Mouse (Mus musculus) cerebellum, adult 2 months (tissue): Measurements from ENCODE around the gene Syngr3. TPM values are rescaled to one million over a fixed set of nuclear protein-coding genes. Genes with fewer than 3 reads are reported as not detected.
"Not testable (repeated sequence)": the region's sequence is repeated elsewhere in the genome, so short reads cannot be mapped to it uniquely, and the experiment has no call there.

Experiments
- DNase-seq, 2 experiments: peaks; one replicate each; pipeline ENCODE4 v3.0.0; 2021
- H3K27ac ChIP-seq: fragments of 200-500 bp; 2 replicates; pipeline ENCODE4 v1.5.1; 2012; ENCODE audit warnings: low read length, control low read depth, inconsistent platforms; ENCODE audit not compliant: insufficient read depth
- H3K27me3 ChIP-seq: fragments of 200-500 bp; 2 replicates; pipeline ENCODE4 v1.6.1; 2012; ENCODE audit warnings: inconsistent platforms, mild to moderate bottlenecking, low read length, moderate library complexity; ENCODE audit not compliant: control insufficient read depth, insufficient read depth
- H3K4me1 ChIP-seq: fragments of 200-500 bp; 2 replicates; pipeline ENCODE4 v1.6.1; 2011; ENCODE audit warnings: low read length; ENCODE audit not compliant: control insufficient read depth, insufficient read depth
- H3K4me3 ChIP-seq: fragments of 200-500 bp; replicated peaks from 2 replicates; pipeline ENCODE3; 2011; ENCODE audit warnings: mild to moderate bottlenecking, low read depth, low read length, control low read depth; ENCODE audit not compliant: insufficient read depth
- CTCF ChIP-seq: fragments of 200-500 bp; IDR thresholded peaks from 2 replicates; pipeline ENCODE4 v1.5.1; 2011; ENCODE audit warnings: low read depth, mild to moderate bottlenecking, control low read depth, low read length, moderate library complexity, borderline replicate concordance; ENCODE audit not compliant: insufficient read depth
- POLR2A ChIP-seq: fragments of 200-500 bp; IDR thresholded peaks from 2 replicates; pipeline ENCODE4 v1.6.1; 2011; ENCODE audit warnings: low read length, control low read depth, borderline replicate concordance; ENCODE audit not compliant: insufficient read depth
- WGBS: fragments of 180-500 bp; shearing (Covaris S2); methylation state at CpG from one replicate; pipeline ENCODE4 v1.1.7; 2018; 5-methylcytosine and 5-hydroxymethylcytosine counted together
- polyA plus RNA-seq: library from polyadenylated mRNA; depleted of rRNA; stranded (reverse); fragments of >200 nt; gene quantifications from 2 replicates; pipeline ENCODE4 v1.2.3, GENCODE M21; 2012

Syngr3 gene
- polyA plus RNA-seq, 1 experiment: 132 TPM

DNA sequence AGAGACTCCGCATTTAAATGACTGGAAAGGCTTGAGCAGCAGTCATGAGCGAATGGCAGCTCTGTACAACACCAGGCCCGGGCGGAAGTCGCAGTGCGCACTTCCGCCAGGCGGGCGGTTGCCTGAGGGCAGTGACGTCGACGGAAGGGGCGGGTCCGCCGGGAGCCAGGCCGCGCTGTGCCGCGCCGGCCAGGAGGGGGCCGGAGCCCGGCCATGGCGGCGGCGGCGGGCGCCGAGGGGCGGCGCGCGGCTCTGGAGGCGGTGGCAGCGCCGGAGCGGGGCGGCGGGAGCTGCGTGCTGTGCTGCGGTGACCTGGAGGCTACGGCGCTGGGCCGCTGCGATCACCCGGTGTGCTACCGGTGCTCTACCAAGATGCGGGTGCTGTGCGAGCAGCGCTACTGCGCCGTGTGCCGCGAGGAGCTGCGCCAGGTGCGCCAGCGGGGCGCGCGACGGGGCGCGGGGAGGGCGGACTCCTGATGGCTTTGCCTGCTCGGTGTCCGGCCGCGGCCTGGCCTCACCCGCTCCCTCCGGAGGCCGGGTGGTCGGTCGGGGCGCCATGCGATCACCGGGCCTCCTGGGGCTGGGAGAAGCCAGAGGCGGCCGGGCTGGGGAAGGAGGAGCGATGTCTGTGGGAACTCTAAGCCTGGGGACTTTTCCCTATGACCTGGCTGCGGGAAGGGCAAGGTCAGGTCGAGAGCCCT lies 20.1 kb downstream of the Syngr3 start, which contains the start of gene Zfp598:
Gene Zfp598 (plus strand): TSS at position 143 of the 701 bp plus-strand sequence.
- peak; percentile 95 to 96 for DNase-seq
- Histone ChIP-seq H3K27me3 (no peaks in the 10 kb centered on the region), H3K4me1 (peaks cover 24% of the 10 kb centered on the region), H3K27ac (peak within 1 kb of the TSS; percentile 64), H3K4me3 (peak within 1 kb of the TSS; percentile 69)
- WGBS: under 1% methylated on average over 80 of the region's 80 CpGs
- TF ChIP-seq POLR2A: peak; percentile 92
- TF ChIP-seq CTCF: no peak

DNA sequence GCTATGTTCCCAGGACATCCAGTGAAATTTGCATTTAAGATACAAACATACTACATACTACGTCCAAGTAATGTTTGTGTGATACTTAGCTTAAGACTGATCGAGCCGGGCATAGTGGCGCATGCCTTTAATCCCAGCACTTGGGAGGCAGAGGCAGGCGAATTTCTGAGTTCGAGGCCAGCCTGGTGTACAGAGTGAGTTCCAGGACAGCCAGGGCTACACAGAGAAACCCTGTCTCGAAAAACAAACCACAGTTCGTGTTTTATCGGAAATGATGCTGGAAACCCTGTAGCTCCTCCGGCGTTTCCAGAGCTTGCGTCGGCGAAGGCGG lies 20.6 kb downstream of the Syngr3 start:
- not testable (repeated sequence) for H3K27me3 ChIP-seq, DNase-seq
- H3K4me3 ChIP-seq: peak overlapping the region; percentile 56
- peak overlapping the region; percentile 15 for H3K27ac ChIP-seq
- 12% methylated on average over 15 of the region's 15 CpGs for WGBS
- peaks cover 20% of the 10 kb centered on the region for H3K4me1 ChIP-seq

DNA sequence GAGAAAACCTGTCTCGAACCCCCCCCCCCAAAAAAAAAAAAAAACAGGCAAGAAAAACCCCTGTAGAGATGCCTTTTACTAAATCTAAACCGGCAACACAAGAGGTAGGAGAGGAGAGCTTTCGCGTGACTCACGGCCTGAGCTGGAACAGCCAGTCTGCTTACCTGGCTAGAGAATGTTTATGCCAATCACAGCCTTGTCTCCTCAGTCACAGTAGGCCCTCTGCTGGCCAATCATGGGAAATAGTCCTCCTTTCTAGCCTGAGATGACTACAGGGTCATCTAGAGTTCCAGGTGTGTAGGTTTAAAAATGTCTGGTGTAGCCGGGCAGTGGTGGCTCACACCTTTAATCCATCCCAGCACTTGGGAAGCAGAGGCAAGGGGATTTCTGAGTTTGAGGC lies 22.3 kb downstream of the Syngr3 start:
- Histone ChIP-seq H3K4me3 (no peak overlapping the region), H3K27me3 (no peaks in the 10 kb centered on the region), H3K27ac (no peak overlapping the region), H3K4me1 (peaks cover 9% of the 10 kb centered on the region)
- DNase-seq: peak; percentile 79 to 85
- TF ChIP-seq POLR2A: no peak
- TF ChIP-seq CTCF: peak; percentile 77
- 11% methylated on average over 6 of the region's 6 CpGs for WGBS

DNA sequence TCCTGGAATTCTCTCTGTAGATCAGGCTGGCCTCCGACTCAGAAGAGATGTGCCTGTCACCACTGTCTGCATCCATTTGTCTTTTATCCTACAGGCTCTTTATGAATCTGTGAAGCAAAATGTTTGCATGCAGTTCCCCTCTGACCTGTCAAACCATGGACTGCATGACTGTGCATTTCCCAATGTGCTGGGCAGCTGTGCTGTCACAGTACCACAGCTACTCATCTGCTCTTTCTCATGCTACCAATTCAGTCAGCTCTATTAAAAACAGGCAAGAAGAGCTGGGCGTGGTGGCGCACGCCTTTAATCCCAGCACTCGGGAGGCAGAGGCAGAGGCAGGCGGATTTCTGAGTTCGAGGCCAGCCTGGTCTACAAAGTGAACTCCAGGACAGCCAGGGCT lies 22.7 kb downstream of the Syngr3 start:
- 68% methylated on average over 7 of the region's 7 CpGs for WGBS
- H3K4me3 ChIP-seq, H3K4me1 ChIP-seq, H3K27ac ChIP-seq, DNase-seq, H3K27me3 ChIP-seq: not testable (repeated sequence)

DNA sequence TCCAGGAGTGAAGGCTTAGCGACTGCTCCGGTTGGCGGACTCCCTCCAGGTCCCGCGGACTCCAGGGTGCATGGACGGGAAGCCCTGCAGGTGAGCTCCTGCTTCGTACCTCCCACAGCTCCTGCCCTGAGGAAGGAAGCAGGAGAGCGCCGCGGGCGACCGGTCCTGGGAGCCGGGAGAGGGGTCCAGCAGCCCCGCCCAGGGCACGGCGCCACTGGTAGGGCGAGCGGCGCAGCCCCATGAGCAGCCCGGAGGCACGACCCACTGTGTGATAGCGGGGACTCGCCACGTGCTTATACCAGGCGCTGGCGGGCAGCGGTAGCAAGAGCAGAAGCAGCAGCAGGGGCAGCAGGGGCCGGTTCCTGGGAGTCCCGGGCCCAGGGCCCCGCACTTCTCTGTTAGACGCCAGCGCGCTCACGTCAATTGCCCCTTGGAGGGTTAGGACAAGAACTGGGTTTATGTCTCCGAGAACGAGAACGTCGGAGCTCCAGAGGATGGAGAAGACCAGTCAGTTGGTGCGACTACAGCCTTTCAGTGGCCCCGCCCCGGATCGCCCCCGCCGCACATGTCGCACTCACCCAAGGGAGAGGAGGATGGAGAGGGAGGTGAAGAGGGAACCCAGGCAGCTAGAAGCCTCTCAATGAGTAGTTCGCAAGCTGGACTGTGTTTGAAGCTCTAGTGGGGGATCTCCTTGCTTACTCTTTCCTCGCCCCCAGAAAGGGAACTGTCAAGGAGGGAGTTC lies 31.6 kb downstream of the Syngr3 start, which contains the start of gene Npw:
Gene Npw (minus strand): TSS at position 441 of the 742 bp plus-strand sequence.
- Histone ChIP-seq H3K27ac (no peak within 1 kb of the TSS), H3K4me3 (no peak within 1 kb of the TSS), H3K4me1 (no peaks in the 10 kb centered on the region), H3K27me3 (no peaks in the 10 kb centered on the region; the same call in 1 of the 2 replicates)
- 5% methylated on average over 47 of the region's 47 CpGs for WGBS
- no peak for DNase-seq
- no peak for TF ChIP-seq POLR2A
- no peak for TF ChIP-seq CTCF

DNA sequence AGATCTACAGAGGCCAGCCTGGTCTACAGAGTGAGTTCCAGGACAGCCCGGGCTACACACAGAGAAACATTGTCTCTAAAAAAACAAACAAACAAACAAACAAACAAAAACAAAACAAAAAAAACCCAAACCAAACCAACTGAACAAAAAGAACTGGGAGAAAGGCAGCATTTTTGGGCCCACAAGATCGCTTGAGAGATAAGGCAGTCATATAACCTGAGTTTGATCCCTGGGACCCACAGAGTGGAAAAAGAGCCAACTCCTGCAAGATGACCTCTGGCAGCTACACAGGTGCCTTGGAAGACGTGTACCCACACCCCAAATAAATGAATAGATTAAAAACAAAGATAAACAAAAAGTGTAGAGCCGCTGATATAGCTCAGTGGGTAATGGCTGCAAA lies 34.8 kb downstream of the Syngr3 start:
- 87% methylated on average over 4 of the region's 4 CpGs for WGBS
- no peak for DNase-seq
- Histone ChIP-seq H3K4me3 (no peak overlapping the region), H3K27ac (no peak overlapping the region), H3K27me3 (no peaks in the 10 kb centered on the region; the same call in 1 of the 2 replicates), H3K4me1 (peaks cover 5% of the 10 kb centered on the region; the same call in 1 of the 2 replicates)
- TF ChIP-seq POLR2A (no peak), CTCF (no peak)

DNA sequence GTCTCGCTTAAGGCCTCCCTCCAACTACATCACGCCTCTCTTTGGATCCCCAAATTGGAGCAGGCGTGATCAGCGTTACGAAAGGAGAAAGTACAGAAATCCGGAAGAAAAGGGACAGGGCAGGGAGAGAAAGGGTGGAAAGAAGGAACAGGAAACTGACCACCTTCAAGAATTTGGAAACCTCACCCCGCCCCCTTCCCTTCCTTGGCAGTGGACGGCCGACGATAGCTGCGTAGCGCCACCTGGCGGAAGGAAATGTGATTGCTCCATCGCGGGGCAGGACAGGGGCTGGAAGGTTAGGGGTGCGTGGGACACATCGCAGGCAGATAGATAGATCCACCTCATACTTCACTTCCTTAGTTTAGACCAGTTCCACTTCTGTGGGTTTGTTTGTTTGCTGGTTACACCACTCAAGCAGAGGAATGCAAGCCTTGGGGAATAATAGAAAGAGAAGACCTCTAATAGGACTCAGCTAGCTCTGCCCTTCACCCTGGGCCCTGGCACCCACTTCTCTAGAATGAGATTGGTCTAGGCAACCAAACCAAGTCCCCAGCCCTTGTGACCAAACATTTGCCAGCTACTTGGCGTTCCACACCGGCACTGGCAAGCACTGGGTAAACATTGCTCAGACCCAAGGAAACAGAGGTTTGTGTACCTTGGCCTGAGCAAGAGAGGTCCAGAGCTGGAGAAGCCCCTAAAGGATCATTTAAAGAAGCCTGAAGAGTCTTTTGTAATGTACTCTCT lies 35.6 kb downstream of the Syngr3 start:
- Histone ChIP-seq H3K27me3 (no peaks in the 10 kb centered on the region; the same call in 1 of the 2 replicates), H3K27ac (no peak overlapping the region), H3K4me1 (peaks cover 5% of the 10 kb centered on the region; the same call in 1 of the 2 replicates), H3K4me3 (peak overlapping the region; percentile 11)
- TF ChIP-seq CTCF (peak; percentile 95), POLR2A (no peak)
- 5% methylated on average over 19 of the region's 19 CpGs for WGBS
- DNase-seq: peak; percentile 68 to 79
